Mouse (Mus musculus) Muller cell, postnatal 12 days (primary cell): Measurements from ENCODE around the gene Nrxn2.

Experiments
- DNase-seq: peaks from one replicate; pipeline ENCODE4 v3.0.0-alpha.2; 2015; ENCODE audit errors: inconsistent ontology term

The Nrxn2 gene

DNA sequence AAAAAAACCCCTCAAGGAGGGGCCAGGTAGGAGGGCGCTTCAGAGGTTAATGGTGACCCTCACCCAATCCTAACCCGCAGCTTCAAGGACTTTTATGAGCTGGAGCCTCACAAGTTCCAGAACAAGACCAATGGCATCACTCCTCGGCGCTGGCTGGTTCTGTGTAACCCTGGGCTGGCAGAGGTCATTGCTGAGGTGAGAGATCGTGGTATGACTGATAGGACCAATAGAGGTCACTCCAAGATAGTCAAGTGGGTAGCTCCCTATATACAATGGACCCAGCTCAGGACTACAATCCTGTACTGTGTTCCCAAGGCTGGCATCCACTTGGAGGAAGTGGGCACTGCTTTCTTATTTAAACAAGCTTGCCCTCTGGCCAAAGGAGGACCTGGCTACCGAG, 28.3 kb upstream of the Nrxn2 start:
- no peak for DNase-seq

DNA sequence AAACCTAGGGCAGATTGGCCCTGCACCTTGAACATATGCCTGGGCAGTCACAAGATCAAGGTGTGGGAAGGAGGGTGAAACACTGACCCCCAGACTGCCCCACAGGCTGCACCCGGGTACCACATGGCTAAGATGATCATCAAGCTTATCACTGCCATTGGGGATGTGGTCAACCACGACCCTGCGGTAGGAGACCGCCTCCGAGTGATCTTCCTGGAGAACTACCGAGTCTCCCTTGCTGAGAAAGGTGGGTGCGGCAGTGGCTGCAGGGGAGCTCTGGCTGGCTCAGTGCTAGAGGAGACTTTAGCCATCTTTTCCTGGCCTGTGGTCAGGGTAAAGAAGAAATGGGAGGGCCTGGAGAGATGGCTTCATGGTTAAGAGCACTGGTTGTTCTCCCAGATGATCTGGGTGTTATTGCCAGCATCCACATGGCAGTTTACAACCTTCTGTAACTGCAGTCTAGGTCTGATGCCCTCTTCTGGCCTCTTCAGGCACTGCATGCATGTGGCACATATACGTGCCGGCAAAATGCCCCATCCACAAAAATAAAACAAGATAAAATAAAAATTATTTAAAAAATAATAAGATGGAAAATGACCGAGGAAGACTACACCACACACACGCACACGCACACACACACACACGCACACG, 25.7 kb upstream of the Nrxn2 start:
- no peak for DNase-seq

DNA sequence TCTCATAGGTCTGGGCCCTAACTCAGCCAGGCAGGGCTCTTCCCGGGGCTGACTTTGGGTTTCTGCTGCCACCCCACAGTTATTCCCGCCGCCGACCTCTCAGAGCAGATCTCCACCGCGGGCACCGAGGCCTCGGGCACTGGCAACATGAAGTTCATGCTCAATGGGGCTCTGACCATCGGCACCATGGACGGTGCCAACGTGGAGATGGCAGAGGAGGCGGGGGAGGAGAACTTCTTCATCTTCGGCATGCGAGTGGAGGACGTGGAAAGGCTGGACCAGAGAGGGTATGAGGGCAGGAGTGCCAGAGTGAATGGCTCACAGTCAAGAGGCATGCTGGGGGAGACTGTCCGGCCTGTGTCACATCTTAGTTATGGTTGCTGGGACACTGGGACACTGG, 24.9 kb upstream of the Nrxn2 start:
- no peak for DNase-seq

DNA sequence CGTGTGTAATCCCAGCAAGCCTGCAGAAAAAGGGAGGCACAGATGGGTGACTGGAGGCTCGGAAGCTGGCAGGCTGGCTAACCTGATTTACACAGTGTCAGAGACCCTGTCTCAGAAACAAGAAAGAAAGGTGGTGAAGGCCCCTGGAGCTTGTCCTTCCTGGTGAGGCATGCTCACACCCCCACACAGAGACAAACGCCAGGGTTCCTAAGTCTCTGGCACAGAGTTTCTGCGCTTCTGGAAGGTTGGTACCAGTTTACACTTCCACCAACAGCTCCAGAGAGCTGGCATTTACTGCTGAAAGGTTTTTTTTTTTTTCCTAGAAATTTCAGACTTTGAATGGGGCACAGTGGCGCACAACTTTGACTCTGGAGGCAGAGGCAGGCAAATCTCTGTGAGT, 22.3 kb upstream of the Nrxn2 start:
- DNase-seq: no peak

DNA sequence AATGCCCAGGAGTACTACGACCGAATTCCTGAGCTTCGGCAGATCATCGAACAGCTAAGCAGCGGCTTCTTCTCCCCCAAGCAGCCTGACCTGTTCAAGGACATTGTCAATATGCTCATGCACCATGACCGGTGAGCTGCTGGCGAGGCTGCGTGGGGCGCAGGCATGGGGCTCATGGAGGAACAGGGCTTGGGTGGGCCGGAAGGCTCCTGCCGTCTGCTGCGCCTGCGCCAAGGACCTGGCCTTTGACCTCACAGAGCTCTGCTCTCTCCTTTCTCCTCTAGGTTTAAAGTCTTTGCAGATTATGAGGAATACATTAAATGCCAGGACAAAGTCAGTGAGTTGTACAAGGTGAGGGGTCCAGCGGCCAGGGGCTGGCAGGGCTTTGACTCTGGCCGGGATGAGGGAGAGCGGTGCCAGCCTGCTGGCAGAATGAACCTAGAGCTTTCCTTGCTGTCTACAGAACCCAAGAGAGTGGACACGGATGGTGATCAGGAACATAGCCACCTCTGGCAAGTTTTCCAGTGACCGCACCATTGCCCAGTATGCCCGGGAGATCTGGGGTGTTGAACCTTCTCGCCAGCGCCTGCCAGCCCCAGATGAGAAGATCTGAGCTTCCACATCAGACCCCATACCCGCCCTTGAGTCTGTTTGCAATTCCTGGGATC, 20.8 kb upstream of the Nrxn2 start:
- no peak for DNase-seq

DNA sequence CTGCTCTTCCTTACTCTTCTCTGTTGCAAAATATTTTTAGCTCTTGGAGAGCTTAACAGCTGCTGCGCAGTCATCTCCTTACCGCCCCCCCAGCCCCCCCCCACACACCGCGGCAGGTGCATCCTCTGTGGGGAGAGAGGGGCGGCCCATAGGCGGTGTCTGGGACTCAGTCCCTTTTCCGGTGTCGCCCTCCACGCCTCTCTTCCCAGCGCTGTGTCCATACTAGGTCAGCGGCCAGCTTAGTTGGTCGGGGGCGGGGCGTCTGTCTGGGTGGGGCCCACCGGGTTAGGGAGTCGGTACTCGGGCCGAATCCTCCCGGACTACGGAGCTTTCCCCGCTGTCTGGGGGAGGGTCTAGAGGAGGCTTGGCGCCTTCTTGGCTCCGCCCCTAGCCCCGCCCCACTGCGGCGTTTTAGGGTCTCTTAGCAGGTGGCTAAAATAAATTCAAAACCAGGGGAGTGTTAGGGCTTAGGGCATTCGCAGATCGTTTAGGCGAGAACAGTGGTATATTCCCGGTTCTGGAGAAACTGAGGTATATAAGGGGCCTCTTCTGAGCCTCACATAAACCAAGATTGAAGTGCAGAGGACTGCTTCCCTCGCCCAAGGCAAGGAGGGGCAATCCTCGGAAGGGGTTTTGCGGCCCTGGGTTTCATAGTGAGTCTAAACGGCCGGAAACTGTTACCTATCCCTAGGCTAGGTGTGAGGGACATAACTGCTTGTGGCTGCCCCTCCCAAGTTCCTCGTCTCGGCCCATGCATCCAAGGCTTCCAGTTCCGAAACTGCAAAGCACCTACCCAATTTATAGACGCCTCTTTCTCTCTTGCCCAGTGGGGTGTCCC, 19.9 kb upstream of the Nrxn2 start:
- DNase-seq: peak; percentile 58

DNA sequence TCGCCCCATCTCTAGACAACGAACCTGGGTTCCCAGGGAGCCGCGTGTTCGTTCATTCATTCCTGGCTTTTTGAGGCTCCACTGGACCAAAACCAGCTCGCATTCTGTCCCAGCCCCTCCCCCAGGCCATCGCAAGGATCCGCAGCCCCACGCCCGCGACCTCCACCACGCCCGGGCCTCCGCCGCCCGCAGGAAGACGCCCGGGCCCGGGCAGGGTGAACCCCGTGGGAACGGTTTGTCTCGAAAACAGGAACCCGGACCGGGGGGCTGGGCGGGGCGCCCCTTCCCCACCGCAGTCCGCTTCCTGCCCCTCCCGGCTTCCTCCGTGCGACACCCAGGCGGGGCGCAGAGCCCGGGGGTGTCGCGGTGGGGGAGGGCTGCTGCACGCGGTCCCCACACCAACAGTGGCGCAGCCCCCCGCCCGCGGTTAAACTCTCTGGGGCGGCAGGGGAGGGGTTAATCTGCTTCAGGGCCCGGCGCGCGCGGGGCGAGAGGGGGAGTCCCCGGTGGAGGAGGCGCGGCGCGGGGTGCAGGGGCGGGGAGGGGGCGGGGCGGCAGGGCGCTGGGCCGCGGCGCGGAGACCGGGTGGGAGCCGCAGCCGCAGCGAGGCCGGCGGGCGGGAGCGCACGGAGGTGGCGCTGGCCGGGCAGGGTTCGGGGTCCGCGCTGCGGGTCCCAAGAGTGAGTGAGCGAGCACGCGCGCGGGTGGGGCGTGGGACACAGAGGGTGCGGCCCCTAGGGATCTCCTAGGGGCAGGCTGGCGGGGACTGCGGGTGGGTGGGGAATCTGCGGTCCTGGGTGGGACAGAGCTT, 19.0 kb upstream of the Nrxn2 start, which contains the start of gene Rasgrp2:
Gene Rasgrp2, plus strand, starts transcription at position 56 of the 811 bp plus-strand sequence.
- DNase-seq: peak; percentile 48

DNA sequence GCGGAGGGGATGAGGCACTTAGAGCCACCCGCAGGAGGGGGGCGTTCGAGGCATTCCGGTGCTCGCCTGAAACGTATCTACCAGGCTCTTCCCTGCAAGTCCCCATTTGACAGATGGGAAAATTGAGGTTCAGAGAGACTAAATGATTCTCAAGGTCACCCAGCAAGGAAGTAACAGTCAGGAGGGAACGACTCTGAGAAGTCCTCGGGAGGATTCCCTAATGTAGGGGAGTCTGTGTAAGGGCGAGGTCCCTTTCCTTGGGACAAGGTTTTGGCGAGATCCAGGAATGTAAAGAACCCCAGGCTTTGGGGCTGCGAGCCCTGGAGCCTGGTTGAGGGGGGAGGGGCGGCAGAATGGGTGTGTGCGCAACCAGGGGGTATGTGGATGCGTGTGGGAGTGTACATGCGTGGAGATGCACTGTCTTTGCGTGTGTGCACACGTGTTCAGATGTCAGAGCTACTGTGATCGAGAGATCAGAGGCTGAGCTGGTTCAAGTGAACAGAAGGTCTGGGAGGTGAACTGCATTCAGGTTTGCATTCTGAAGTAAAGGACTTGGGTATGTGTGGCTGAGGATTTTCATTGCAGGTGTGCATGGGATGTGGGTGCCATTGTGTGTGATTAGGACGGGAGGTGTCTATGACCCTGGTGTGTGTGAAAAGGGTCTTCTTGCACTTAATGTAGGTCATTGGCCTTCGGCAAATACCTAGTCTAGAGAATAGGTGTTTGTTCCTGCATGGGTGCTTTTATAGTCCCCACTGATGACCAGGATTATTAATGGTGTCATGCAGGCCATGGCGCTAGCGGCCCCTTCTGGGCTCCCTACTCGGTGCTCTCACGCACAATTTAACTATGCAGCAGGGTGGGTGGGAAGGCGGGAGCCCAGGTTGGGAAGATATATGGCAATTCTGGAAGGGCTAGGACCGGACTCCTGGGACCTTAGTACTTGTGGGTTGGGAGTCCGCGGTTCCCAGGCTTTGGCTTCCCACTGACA, 18.1 kb upstream of the Nrxn2 start:
- no peak for DNase-seq

DNA sequence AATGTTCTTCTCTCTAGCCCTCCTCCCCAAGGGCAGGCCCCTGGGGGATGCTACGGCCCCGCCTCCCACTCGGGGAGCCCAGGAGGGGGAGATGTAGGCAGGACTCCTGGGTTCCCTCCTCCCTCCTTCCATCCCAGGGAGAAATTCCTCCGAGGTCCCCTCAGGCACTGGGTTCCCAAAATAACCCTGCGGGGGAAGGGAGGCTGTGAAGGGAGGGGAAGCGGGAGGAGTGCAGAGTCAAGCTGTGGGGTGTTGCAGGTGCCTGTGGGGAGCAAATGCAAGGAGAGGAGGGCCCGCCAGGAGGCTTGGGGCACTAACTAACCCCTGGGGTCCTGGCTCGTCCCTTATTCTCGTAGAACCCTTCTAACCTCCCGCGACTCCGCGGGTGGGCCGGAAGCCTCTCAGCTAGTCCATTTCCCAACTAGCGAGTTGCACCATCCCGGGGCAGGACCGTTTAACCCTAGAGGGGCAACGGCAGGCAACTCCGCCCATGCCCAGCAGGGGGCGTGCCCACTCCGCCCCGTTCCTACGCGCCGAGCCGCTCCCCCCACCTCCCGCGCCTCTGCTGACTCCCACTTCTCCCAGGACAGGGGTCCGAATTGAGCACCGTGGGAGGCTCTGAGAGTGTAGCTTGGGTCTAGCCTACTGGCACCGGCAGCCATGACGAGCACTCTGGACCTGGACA, 17.3 kb upstream of the Nrxn2 start:
- DNase-seq: peak; percentile 65

DNA sequence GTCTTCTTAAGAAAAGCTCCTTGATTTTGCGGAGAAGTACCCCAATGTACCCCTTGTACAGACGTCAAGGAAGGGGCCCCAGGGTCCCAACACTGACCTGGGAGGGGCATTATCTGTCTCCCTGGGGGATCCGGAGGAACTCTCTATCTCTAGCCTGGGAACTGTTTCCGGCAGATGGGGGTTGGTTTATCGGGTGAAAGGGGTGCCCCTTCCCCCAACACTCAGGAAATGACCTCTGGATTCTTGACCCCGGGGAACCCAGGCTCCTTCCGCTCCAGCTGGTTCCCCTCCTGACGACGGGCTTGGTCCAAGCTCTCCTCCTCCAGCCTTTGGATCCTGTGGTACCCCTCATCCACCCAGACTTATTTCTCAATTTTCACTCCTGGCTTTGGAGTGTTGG, 16.6 kb upstream of the Nrxn2 start:
- no peak for DNase-seq

DNA sequence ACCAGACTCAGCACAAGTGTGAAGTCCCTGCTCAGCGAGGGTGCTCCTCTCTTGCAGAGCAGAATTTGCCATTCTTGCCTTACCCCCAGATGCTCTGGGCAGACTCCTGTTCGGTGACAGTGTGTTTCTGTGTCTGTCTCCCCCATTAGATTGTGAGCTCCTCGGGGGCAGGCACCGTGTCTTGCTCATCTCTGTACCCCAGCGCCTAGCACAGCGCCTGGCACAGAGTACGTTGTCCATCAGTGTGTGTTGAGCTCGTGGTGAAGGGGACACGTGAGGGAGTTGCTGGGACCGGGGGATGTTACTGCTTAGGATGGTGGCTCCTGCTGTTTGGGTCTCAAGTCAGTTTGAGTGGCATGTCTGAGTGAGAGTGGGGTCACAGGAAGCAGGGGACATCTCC, 14.7 kb upstream of the Nrxn2 start:
- no peak for DNase-seq

DNA sequence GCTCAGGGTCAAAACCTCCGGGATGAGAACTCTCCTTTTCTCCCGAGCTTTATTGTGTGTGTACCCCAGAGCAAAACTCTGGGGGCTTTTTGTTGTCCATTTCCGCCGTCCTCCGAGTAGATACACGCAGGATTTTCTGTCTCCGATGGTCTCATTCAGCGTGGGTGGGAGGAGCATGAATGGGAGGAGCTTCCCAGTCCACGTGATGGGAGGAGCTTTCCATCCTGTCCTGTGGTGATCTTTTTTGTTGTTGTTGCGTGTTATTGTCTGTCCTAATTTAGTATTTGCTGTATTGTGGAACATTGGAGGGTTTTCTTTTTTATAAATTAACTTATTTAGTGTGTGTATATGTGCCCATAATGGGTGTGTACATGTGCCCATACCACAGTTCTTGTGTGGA, 13.1 kb upstream of the Nrxn2 start:
- no peak for DNase-seq

DNA sequence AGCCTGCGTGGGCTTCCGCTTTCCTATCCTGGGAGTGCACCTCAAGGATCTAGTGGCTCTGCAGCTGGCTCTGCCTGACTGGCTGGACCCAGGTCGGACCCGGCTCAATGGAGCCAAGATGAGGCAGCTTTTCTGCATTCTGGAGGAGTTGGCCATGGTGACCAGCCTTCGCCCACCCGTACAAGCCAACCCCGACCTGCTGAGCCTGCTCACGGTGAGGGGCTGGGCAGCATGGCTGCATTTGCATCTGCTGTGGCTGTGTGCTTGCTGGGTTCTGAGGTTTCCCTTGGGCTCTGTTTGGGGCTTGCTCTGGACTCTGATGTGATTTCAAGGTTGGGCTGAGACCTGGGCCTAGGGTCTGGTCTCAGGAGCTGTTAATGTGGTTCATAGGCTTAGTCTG, 11.4 kb upstream of the Nrxn2 start:
- no peak for DNase-seq

DNA sequence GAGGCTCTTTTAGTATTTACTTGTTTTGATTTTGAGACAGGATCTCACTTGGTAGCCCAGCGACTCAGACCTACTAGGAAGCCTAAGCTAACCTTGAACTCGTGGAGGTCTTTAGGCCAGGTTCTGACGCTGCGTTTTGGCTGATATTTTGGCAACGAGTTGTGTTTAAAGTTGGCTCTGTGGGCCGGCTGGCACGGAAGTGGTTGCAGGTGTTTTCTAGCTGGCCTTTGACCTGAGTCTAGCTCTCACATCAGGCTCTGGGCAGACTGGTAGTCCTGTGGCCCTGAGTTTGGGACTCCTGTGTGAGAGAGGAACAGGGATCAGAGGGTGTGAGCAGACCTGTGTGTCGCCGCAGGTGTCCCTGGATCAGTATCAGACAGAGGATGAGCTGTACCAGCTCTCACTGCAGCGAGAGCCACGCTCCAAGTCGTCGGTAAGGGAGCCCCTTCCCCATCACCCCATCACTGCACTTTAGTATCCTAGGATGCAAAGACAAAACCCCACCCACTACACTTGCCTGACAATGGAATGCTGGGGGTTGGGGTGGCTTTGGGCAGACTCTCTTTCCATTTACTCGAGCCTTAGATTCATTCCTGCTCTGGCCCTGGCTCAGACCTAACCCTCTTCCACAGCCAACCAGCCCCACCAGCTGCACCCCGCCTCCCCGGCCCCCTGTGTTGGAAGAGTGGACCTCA, 10.6 kb upstream of the Nrxn2 start:
- no peak for DNase-seq

DNA sequence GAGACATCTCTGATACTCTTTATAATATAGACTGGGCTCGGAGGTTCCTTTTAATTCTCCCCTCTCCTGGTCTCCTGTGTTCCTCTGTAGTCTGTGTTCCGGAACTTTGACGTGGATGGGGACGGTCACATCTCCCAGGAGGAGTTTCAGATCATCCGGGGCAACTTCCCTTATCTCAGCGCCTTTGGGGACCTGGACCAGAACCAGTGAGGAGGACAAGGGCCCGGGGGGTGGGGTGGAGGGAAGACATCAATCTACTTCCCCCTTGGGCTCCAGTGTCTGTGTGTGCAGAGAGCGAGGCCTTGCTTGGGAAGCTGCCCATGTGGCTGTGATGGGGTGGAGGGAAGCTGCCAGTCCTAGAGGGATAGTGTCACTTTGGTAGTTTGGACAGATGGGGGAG, 9.8 kb upstream of the Nrxn2 start:
- no peak for DNase-seq

DNA sequence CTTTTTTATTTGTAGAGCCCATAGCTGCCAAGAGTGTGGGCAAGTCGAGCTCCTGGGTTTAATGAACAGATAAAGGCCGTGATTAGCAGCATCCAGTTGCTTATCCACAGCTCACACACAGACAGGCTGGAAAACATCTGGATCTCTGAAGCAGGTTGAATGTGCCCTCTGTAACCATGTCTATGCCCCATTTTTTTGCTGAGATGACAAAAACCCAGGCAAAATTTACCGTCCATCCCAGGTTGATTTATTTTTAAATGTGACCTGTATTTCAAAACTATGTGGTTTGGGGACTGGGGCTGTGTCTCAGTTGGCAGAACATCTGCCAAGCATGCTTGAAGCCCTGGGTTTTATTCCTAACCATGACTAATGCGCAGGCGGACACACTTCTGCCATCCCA, 9.4 kb upstream of the Nrxn2 start:
- DNase-seq: no peak

DNA sequence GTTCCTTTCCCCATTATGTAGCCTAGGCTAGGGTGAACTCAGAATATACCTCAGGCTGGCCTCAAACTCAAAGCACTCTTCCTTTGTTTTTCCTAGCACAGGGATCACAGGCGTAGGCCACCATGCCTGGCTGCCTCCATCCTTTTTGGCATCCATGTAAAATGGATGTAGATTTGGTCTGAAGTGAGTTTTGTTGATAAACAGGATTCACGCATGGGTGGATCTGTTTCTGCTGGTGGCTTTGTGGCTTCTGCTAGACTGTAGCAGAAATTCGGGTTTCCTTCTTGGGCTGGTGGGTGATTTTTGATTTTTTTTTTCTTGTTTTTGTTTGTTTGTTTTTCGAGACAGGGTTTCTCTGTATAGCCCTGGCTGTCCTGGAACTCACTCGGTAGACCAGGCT, 8.6 kb upstream of the Nrxn2 start:
- no peak for DNase-seq

DNA sequence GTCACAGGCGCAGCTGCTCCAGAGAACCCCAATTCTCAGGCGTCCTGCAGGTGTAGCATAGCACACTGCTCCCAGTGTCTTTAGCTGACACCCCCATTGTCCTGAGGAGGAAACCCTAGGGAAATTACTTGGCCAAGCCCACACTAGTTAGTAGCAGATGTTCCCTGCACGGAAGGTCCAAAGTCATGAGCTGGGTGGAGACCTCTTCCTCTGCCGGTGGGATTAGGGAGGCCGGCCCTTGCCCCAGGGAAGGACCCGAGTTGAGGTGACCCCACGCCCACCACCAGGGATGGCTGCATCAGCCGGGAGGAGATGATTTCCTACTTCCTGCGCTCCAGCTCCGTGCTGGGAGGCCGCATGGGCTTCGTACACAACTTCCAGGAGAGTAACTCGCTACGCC, 5.7 kb upstream of the Nrxn2 start:
- DNase-seq: no peak

DNA sequence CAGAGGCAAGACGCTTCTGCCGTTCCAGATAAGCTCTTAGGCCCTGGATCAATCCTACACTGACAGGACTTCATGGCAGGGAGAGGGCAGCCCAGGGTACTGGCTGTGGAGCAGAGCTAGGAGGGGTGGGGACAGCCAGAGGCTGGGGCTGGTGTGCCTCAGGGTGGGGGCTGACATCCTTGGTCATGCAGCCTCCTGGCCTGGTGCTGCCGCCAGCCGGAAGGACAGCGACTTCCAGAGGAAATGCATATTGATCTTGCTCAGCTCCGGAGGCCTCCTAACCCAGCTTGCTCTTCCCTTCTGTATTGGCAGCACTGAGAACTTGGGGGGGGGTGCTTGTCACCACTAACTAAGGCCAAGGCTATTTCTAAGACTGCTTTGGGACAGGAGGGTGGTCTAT, 3.1 kb upstream of the Nrxn2 start:
- no peak for DNase-seq
